Mouse (Mus musculus) intestine, postnatal 0 days (tissue): ENCODE measurements around the gene Selplg. TPM values are rescaled to one million over a fixed set of nuclear protein-coding genes. Genes with fewer than 3 reads are reported as not detected.

ENCODE experiments used
- ATAC-seq: fragments of 200-750 bp; cut with Nextera tagmentation; 2 replicates; pipeline ENCODE4 v1.8.0; 2017; ENCODE audit warnings: mild to moderate bottlenecking, moderate TSS enrichment, moderate library complexity
- H3K27ac ChIP-seq: fragments of 300-500 bp; sonication (generic); 2 replicates; pipeline ENCODE4 v1.5.1; 2014; ENCODE audit warnings: mild to moderate bottlenecking, low read depth, low read length, moderate library complexity
- H3K27me3 ChIP-seq: fragments of 300-500 bp; sonication (generic); replicated peaks from 2 replicates; pipeline ENCODE4 v1.6.1; 2014; ENCODE audit warnings: low read length, mixed read lengths; ENCODE audit not compliant: control insufficient read depth, insufficient read depth
- H3K36me3 ChIP-seq: fragments of 300-500 bp; sonication (generic); 2 replicates; pipeline ENCODE4 v1.6.1; 2014; ENCODE audit warnings: mild to moderate bottlenecking, moderate library complexity; ENCODE audit not compliant: control insufficient read depth, insufficient read depth
- H3K4me1 ChIP-seq: fragments of 300-500 bp; sonication (generic); replicated peaks from 2 replicates; pipeline ENCODE4 v1.6.1; 2014; ENCODE audit warnings: antibody characterized with exemption, low read length, mixed read lengths; ENCODE audit not compliant: control insufficient read depth, insufficient read depth
- H3K4me2 ChIP-seq: fragments of 300-500 bp; sonication (generic); replicated peaks from 2 replicates; pipeline ENCODE4 v1.6.1; 2014; ENCODE audit warnings: low read depth, mild to moderate bottlenecking, moderate library complexity
- H3K4me3 ChIP-seq: fragments of 300-500 bp; sonication (generic); 2 replicates; pipeline ENCODE4 v1.5.1; 2014; ENCODE audit warnings: low read depth, low read length
- H3K9ac ChIP-seq: fragments of 300-500 bp; sonication (generic); 2 replicates; pipeline ENCODE4 v1.6.1; 2014; ENCODE audit warnings: mild to moderate bottlenecking, low read depth, low read length
- H3K9me3 ChIP-seq: fragments of 300-500 bp; sonication (generic); 2 replicates; pipeline ENCODE4 v1.6.1; 2016; ENCODE audit warnings: mixed run types; ENCODE audit not compliant: control insufficient read depth
- CTCF ChIP-seq: sonication (generic); IDR thresholded peaks from 2 replicates; pipeline ENCODE4 v1.5.1; 2016; ENCODE audit warnings: low read depth, mild to moderate bottlenecking, control low read depth, antibody characterized with exemption, moderate library complexity
- WGBS: fragments of 180-500 bp; shearing (Covaris S2); extraction: QIAGEN DNeasy Blood & Tissue Kit; methylation state at CpG from one replicate; pipeline ENCODE4 v1.1.7; 2014; 5-methylcytosine and 5-hydroxymethylcytosine counted together
- polyA plus RNA-seq: library from polyadenylated mRNA; unstranded; fragments of >200 nt; fragmentation: Nextera tagmentation; extraction: Ambion mirVana; gene quantifications from 2 replicates; pipeline ENCODE4 v1.2.1, GENCODE M21; 2015

The Selplg gene
- 2.9 and 3.2 TPM in 2 replicates for polyA plus RNA-seq

DNA sequence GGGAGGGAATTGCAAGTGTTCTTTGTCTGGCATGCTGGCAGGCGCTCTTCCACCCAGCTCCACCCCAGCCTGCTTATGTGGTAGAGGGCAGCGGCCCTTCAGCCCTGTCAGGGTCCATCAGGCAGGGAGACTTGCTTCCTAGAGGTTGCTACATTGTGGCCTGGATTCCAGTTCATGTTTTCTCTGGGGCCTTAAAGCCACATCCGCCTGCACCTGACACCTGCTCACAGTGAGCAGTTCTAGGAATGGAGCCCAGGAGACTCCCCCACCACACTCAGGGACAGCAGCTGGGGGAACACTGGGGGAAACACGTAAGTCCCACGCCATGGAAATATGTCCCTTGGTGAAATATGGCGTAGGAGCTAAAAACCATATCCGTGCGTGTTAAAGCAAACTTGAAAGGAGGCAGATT is at the start of gene Selplg:
TSS of gene Selplg (minus strand) at position 155 of the 412 bp plus-strand sequence.
- Histone ChIP-seq H3K4me2 (no peak within 1 kb of the TSS), H3K4me3 (no peak within 1 kb of the TSS)

DNA sequence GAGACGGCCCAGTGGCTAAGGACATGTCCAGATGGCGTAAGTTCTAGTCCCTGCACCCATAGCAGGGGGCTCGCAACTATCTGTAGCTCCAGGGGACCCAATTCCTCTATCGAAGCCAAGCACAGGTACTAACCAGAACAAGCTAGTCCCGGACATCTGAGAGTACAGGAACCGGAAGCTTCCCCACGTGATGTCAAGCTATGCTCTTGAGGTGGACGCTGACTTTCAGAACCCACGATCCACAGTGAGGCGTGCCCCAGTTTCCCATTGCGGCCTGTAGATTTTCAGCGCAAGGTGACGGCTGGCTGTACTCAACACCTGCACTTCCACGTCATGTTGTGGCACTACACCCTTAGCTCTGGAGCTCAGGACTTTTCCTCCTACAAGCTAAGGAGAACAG is 48.7 kb upstream of the Selplg start:
- Histone ChIP-seq H3K9ac (no peak overlapping the region), H3K4me3 (no peak overlapping the region), H3K4me2 (no peak overlapping the region), H3K27me3 (no peaks in the 10 kb centered on the region), H3K9me3 (no peaks in the 10 kb centered on the region), H3K4me1 (peaks cover 20% of the 10 kb centered on the region; the same call in 1 of the 2 replicates), H3K27ac (peak overlapping the region; percentile 35; the same call in 1 of the 2 replicates), H3K36me3 (peaks cover 38% of the 10 kb centered on the region)
- no peak for ATAC-seq
- 93% methylated on average over 14 of the region's 14 CpGs for WGBS
- TF ChIP-seq CTCF = no peak

More for the DNA sequence above, at the start of gene Selplg:
- ATAC-seq = no peak
- Histone ChIP-seq H3K4me1 (no peaks in the 10 kb centered on the region), H3K27ac (no peak within 1 kb of the TSS), H3K9me3 (no peaks in the 10 kb centered on the region), H3K27me3 (no peaks in the 10 kb centered on the region), H3K9ac (no peak within 1 kb of the TSS), H3K36me3 (no peaks in the 10 kb centered on the region)
- 35% methylated on average over 8 of the region's 8 CpGs for WGBS
- TF ChIP-seq CTCF = no peak

DNA sequence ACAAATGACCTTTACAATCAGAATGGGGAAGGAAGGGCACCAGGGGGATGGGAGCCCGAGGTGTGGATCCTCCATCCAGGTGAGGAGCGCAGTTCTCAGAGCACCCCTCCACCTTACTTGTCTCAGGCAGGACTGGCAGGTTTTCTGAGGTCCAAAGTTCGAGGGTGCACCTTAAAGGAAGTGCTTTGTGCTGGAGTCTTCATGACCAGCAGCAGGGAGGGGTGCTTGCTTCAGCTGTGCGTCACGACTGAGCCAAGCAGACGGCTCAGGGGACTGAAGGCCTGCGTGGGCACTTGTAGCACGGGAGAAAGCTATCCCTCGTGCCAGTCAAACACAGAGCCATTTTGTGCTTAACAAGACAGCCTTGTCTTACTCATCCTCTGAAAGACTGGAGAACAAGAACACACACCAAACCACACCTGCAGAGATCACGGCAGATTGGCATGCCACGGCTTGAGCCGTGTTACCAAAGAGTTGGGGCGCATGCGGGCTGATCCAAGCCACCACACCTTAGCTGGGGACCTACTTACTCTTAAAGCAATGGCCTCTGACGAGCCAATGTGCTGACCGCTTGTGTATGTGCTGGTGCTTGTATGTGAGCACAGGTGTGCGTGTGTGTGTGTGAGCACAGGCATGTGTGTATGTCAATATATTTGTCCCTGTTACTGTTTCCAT is 46.6 kb upstream of the Selplg start:
- Histone ChIP-seq H3K9me3 (no peaks in the 10 kb centered on the region), H3K4me3 (no peak overlapping the region), H3K36me3 (peaks cover 56% of the 10 kb centered on the region), H3K4me1 (peaks cover 28% of the 10 kb centered on the region; the same call in 1 of the 2 replicates), H3K27me3 (no peaks in the 10 kb centered on the region), H3K4me2 (peak overlapping the region; percentile 21; the same call in 1 of the 2 replicates), H3K27ac (peak overlapping the region; percentile 93), H3K9ac (peak overlapping the region; percentile 31; the same call in 1 of the 2 replicates)
- ATAC-seq = peak; percentile 89
- 0 out of 2 replicates have a peak, but pooled peaks have one; percentile 1 for TF ChIP-seq CTCF
- WGBS = 50% methylated on average over 17 of the region's 17 CpGs

DNA sequence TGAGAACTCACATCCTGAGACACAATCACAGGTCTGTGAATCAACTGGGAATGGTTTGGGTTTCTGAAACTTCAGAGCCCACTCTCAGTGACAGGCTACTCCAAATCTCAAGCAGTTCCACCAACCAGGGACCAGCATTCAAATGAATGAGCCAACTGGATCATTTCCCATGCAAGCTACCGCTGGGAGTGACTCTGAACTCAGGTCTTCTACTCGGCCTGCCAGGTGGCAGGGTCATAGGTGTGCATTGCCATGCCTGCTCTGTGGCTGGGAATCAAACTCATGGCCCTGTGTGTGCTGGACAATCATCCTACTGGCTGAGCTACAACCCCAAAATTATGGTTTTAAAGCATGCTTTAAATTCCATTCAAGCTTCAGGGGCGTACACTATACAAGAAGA is 45.1 kb upstream of the Selplg start:
- no peaks in the 10 kb centered on the region for H3K27me3 ChIP-seq
- H3K27ac ChIP-seq = peak overlapping the region; percentile 93
- no peak overlapping the region for H3K4me2 ChIP-seq
- no peak overlapping the region for H3K9ac ChIP-seq
- H3K9me3 ChIP-seq = no peaks in the 10 kb centered on the region
- no peak for TF ChIP-seq CTCF
- ATAC-seq = no peak
- H3K4me1 ChIP-seq = peaks cover 32% of the 10 kb centered on the region; the same call in 1 of the 2 replicates
- peaks cover 58% of the 10 kb centered on the region for H3K36me3 ChIP-seq
- no peak overlapping the region for H3K4me3 ChIP-seq
- 36% methylated on average over 3 of the region's 3 CpGs for WGBS

DNA sequence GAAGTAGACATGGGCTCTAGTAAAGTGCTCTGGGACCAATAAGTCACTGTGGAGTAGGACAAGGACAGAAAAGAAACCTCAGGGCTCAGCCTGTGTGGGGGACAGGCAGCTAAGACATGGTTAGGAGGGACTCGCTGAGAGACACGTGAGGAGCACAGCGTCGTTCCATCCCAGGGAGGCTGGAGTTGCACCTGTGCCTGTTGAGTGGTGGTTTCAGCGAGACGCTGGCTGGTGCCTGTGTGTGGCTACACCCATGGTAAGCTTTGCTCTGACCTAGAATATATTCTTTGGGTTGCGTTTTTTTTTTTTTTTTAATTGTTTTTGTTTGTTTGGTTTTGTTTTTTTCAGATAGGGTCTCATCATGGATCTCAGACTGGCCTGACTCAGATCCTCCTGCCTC is 43.7 kb upstream of the Selplg start:
- H3K36me3 ChIP-seq = peaks cover 48% of the 10 kb centered on the region
- 0 out of 2 replicates have a peak overlapping the region, but pooled peaks have one; percentile 9 for H3K4me2 ChIP-seq
- no peak overlapping the region for H3K9ac ChIP-seq
- H3K9me3 ChIP-seq = no peaks in the 10 kb centered on the region
- H3K27ac ChIP-seq = peak overlapping the region; percentile 92
- no peaks in the 10 kb centered on the region for H3K27me3 ChIP-seq
- peaks cover 45% of the 10 kb centered on the region for H3K4me1 ChIP-seq
- ATAC-seq = no peak
- no peak for TF ChIP-seq CTCF
- no peak overlapping the region for H3K4me3 ChIP-seq
- WGBS = 72% methylated on average over 7 of the region's 7 CpGs

DNA sequence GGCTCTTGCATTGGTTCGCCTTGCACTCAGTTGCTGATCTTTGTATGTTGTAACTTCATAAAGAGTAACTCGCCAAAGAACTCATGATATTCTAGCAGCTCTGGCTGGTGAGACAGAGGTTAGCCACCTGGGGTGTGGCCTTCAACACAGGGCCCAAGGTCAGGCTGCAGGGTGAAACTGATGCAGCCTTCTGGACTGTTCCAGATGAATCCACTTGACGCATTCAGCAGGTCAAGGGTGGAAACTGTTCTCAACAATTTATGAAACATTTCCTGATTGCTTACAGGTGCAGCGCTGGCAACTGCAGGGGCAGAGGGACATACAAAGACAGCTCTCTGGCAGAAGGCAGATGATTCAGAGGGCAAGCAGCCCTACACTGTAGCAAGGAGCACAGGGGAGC is 43.2 kb upstream of the Selplg start:
- no peak for TF ChIP-seq CTCF
- WGBS = 42% methylated on average over 4 of the region's 4 CpGs
- Histone ChIP-seq H3K36me3 (peaks cover 42% of the 10 kb centered on the region), H3K9ac (no peak overlapping the region), H3K4me3 (no peak overlapping the region), H3K4me2 (no peak overlapping the region), H3K4me1 (peaks cover 48% of the 10 kb centered on the region), H3K27ac (peak overlapping the region; percentile 92), H3K27me3 (no peaks in the 10 kb centered on the region), H3K9me3 (no peaks in the 10 kb centered on the region)
- ATAC-seq = peak; percentile 70
